Mouse (Mus musculus): ENCODE measurements around the gene Mettl7a2. TPM values are rescaled to one million over a fixed set of nuclear protein-coding genes. Genes with fewer than 3 reads are reported as not detected.
"Not testable (repeated sequence)": the region's sequence is repeated elsewhere in the genome, so short reads cannot be mapped to it uniquely, and the experiment has no call there.

Gene Mettl7a2
- polyA plus RNA-seq, 1 experiment from 2014 or later = not detected

DNA sequence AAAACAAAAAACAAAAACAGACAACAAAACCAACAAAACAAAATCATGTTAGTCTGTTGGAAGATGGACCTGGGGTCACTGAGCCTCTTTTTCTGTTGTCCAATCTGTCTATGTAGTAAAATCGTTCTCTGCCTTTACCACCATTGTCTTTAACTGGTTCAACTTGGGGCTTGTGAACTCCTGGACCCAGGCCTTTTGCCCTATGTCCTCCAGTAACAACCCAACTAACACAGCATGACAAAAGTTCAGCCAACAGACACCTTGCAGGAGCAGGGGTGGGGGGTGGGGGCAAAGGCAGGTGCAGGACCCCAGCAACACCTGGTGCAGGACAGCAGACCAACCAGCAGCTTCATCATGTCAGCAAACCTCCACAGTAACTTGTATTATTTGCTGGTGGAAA, 33.1 kb upstream of the Mettl7a2 start:
- Histone ChIP-seq H3K4me1 (ENCODE audit: control insufficient read depth, insufficient read depth, low read length) (no peaks in the 10 kb centered on the region), H3K27me3 (ENCODE audit: control insufficient read depth, insufficient read depth, low read length) (no peaks in the 10 kb centered on the region), H3K36me3 (ENCODE audit: control insufficient read depth, insufficient read depth, low read length) (no peaks in the 10 kb centered on the region), H3K4me3 (ENCODE audit: low read depth, low read length) (no peak overlapping the region), H3K9ac (ENCODE audit: low read length) (no peak overlapping the region), H3K27ac (ENCODE audit: low read depth, low read length) (no peak overlapping the region), H3K9me3 (ENCODE audit: control insufficient read depth, low read length) (no peaks in the 10 kb centered on the region), H3K4me2 (no peak overlapping the region)
- 85% methylated on average over 1 of the region's 1 CpGs for WGBS
- ATAC-seq (ENCODE audit: low FRiP score) (no peak), DNase-seq (ENCODE audit: low spot score, missing footprints) (no peak)

DNA sequence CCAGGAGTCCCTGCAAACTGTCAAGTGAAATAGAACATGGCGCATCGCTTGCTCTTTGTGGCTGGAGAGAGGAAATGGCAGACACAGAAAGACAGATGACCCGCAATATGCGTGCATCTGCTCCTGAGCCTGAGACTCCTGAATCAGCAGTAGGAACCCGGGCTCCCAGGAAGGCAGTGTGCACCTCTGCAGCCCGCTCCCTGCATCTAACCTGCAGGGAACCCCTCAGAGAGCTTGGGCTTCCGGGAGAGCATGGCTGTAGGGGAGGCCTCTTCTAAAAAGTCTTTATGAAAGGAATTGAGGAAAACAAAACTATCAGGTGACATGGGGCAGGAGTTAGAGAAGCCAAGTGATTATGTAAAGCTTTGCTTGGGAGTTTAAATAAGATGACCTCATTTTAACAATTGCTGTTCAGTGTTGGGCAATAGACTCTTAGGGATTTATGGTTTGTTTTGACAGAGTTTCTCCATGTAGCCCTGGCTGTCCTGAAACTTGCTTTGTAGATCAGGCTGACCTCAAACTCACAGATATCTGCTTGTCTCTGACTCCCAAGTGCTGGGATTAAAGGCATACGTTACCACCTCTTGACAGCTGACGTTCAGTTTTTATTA, 32.6 kb upstream of the Mettl7a2 start:
- Histone ChIP-seq H3K4me1 (ENCODE audit: control insufficient read depth, insufficient read depth, low read length) (no peaks in the 10 kb centered on the region), H3K27ac (ENCODE audit: low read depth, low read length) (no peak overlapping the region), H3K36me3 (ENCODE audit: control insufficient read depth, insufficient read depth, low read length) (no peaks in the 10 kb centered on the region), H3K27me3 (ENCODE audit: control insufficient read depth, insufficient read depth, low read length) (no peaks in the 10 kb centered on the region), H3K4me2 (no peak overlapping the region), H3K9me3 (ENCODE audit: control insufficient read depth, low read length) (no peaks in the 10 kb centered on the region), H3K4me3 (ENCODE audit: low read depth, low read length) (no peak overlapping the region), H3K9ac (ENCODE audit: low read length) (no peak overlapping the region)
- DNase-seq (ENCODE audit: low spot score, missing footprints) = no peak
- no peak for ATAC-seq (ENCODE audit: low FRiP score)
- WGBS = 83% methylated on average over 9 of the region's 9 CpGs

DNA sequence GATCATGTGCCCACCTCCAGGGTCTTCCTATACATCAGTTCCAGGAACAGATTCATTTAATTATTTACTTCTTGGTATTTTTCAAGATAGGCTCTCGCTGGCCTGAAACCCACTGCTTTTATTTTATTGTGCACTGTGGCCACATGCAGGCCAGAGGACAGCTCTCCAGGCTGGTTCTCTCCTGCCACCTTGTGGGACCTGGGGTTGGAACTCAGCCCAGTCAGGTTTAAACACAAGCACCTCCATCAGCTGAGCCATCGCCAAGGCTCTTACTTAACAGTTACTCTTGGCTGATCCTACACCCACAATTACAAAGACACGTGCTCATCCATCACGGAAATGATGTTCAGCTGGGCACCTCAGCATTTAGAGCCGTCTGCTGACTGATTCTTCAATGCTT, 31.9 kb upstream of the Mettl7a2 start:
- 66% methylated on average over 5 of the region's 5 CpGs for WGBS
- Histone ChIP-seq H3K36me3 (ENCODE audit: control insufficient read depth, insufficient read depth, low read length) (no peaks in the 10 kb centered on the region), H3K27ac (ENCODE audit: low read depth, low read length) (no peak overlapping the region), H3K4me1 (ENCODE audit: control insufficient read depth, insufficient read depth, low read length) (no peaks in the 10 kb centered on the region), H3K9me3 (ENCODE audit: control insufficient read depth, low read length) (no peaks in the 10 kb centered on the region), H3K4me2 (no peak overlapping the region), H3K4me3 (ENCODE audit: low read depth, low read length) (no peak overlapping the region), H3K27me3 (ENCODE audit: control insufficient read depth, insufficient read depth, low read length) (no peaks in the 10 kb centered on the region), H3K9ac (ENCODE audit: low read length) (no peak overlapping the region)
- no peak for ATAC-seq (ENCODE audit: low FRiP score)
- no peak for DNase-seq (ENCODE audit: low spot score, missing footprints)

DNA sequence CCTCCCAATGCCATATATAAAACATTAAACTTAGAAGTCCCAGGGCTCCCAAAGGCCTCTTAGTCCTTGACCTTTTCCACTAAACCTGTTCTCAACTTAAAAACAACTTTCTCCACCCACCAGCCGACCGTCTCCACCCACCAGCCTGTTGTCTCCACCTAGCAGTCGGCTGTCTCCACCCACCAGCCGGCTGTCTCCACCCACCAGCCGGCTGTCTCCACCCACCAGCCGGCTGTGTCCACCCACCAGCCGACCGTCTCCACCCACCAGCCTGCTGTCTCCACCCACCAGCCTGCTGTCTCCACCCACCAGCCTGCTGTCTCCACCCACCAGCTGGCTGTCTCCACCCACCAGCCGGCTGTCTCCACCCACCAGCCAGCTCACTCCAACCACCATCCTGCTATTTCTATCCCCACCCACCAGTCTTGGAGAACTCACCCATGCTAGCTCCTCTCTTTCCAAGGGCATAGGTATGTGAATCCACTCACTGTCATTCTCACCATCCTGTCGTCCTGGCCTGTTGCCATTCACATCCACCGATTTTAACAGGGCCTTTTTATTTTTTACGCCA, 28.9 kb upstream of the Mettl7a2 start:
- WGBS = 79% methylated on average over 12 of the region's 12 CpGs

DNA sequence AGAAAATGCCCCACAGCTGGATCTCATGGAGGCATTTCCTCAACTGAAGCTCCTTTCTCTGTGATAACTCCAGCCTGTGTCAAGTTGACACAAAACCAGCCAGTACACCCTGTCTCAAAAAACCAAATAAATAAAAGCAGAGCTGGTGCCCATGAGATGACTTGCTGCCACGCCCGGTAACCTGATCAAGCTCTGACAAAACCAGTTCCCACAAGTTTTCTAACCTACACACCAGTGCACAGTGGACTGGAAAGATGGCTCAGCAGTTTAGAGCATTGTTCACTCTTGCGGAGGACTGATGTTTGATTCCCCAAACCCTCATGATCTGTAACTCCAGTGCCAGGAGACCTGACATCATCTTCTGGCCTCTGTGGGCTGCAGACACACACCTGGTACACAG, 27.8 kb upstream of the Mettl7a2 start:
- H3K9ac ChIP-seq (ENCODE audit: low read length) = no peak overlapping the region
- no peak overlapping the region for H3K4me2 ChIP-seq
- ATAC-seq (ENCODE audit: low FRiP score) (no peak), DNase-seq (ENCODE audit: low spot score, missing footprints) (no peak)
- no peak overlapping the region for H3K27ac ChIP-seq (ENCODE audit: low read depth, low read length)
- H3K36me3 ChIP-seq (ENCODE audit: control insufficient read depth, insufficient read depth, low read length) = no peaks in the 10 kb centered on the region
- H3K4me3 ChIP-seq (ENCODE audit: low read depth, low read length) = no peak overlapping the region
- no peaks in the 10 kb centered on the region for H3K4me1 ChIP-seq (ENCODE audit: control insufficient read depth, insufficient read depth, low read length)
- 96% methylated on average over 3 of the region's 3 CpGs for WGBS
- no peaks in the 10 kb centered on the region for H3K27me3 ChIP-seq (ENCODE audit: control insufficient read depth, insufficient read depth, low read length)
- H3K9me3 ChIP-seq (ENCODE audit: control insufficient read depth, low read length) = no peaks in the 10 kb centered on the region

More for the DNA sequence above, 28.9 kb upstream of the Mettl7a2 start:
- DNase-seq (ENCODE audit: low spot score, missing footprints) (no peak), ATAC-seq (ENCODE audit: low FRiP score) (no peak)
- Histone ChIP-seq H3K4me2 (no peak overlapping the region), H3K27me3 (ENCODE audit: control insufficient read depth, insufficient read depth, low read length) (no peaks in the 10 kb centered on the region), H3K36me3 (ENCODE audit: control insufficient read depth, insufficient read depth, low read length) (no peaks in the 10 kb centered on the region), H3K9me3 (ENCODE audit: control insufficient read depth, low read length) (no peaks in the 10 kb centered on the region), H3K4me1 (ENCODE audit: control insufficient read depth, insufficient read depth, low read length) (no peaks in the 10 kb centered on the region), H3K4me3 (ENCODE audit: low read depth, low read length) (no peak overlapping the region), H3K27ac (ENCODE audit: low read depth, low read length) (no peak overlapping the region), H3K9ac (ENCODE audit: low read length) (no peak overlapping the region)

DNA sequence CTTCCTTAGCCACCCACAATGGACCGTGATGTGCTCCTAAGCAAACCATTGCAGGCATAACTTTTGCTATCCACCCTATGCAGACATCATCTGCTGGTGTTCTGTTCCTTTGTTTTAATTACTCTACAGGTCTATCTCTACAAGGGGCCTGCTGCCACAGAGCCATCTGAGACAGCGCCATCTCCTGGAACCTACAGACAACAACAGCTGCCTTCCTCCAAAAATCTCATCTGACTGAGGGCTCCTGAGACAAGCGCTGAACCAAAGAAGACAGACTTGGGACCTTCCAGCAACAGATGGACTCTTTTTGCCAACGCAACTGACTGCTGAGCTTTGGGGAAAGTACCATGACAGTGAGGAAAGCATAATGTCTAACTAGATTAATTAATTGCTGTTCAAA, 24.9 kb upstream of the Mettl7a2 start:
- H3K27ac ChIP-seq (ENCODE audit: low read depth, low read length); ATAC-seq (ENCODE audit: low FRiP score); DNase-seq (ENCODE audit: low spot score, missing footprints); H3K4me2 ChIP-seq; H3K4me3 ChIP-seq (ENCODE audit: low read depth, low read length); H3K9me3 ChIP-seq (ENCODE audit: control insufficient read depth, low read length); H3K27me3 ChIP-seq (ENCODE audit: control insufficient read depth, insufficient read depth, low read length); H3K4me1 ChIP-seq (ENCODE audit: control insufficient read depth, insufficient read depth, low read length); H3K9ac ChIP-seq (ENCODE audit: low read length); H3K36me3 ChIP-seq (ENCODE audit: control insufficient read depth, insufficient read depth, low read length): not testable (repeated sequence)
- 69% methylated on average over 3 of the region's 4 CpGs for WGBS

DNA sequence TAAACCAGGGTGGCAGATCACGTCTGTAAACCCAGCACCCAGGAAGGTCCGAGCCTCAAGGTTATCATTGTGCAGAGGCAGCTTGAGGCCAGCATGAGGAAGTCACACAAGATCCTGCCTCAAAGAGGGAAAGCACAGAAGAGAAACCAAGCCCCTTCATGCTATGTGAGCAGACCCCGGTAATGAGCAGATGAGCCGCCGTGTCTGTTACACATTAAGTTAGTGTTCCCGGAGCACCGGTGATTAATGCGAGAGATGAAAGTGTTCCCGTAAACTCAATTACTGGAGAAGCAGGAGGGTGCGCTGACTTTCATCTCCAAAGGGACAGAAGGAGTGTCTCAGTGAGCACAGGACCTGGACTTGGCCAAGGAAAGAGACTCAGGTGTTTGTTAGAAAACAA, 23.7 kb upstream of the Mettl7a2 start:
- 86% methylated on average over 10 of the region's 10 CpGs for WGBS
- not testable (repeated sequence) for H3K9ac ChIP-seq (ENCODE audit: low read length)

DNA sequence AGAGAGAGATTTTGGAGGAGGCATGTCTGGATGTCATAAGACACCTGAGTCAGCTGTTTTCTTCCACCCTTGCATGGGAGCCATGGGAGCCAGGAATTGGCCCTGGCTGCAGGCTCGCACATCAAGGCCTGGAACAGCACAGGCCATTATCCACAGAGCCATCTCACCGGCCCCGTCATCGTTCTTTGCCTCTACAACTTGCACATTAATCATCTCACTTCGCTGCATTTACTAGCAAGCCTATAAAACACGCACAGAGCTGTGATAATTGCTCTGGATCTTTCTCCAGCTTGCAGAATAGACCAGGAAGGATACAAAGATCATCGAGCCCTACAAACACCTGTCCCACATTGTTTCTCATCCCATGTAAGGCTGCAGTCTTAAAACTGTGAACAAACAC, 22.3 kb upstream of the Mettl7a2 start:
- H3K27ac ChIP-seq (ENCODE audit: low read depth, low read length) = no peak overlapping the region
- no peak for ATAC-seq (ENCODE audit: low FRiP score)
- H3K4me2 ChIP-seq = no peak overlapping the region
- no peak overlapping the region for H3K9ac ChIP-seq (ENCODE audit: low read length)
- 90% methylated on average over 7 of the region's 7 CpGs for WGBS
- no peaks in the 10 kb centered on the region for H3K36me3 ChIP-seq (ENCODE audit: control insufficient read depth, insufficient read depth, low read length)
- no peak overlapping the region for H3K4me3 ChIP-seq (ENCODE audit: low read depth, low read length)
- no peaks in the 10 kb centered on the region for H3K4me1 ChIP-seq (ENCODE audit: control insufficient read depth, insufficient read depth, low read length)
- no peaks in the 10 kb centered on the region for H3K27me3 ChIP-seq (ENCODE audit: control insufficient read depth, insufficient read depth, low read length)
- H3K9me3 ChIP-seq (ENCODE audit: control insufficient read depth, low read length) = no peaks in the 10 kb centered on the region
- no peak for DNase-seq (ENCODE audit: low spot score, missing footprints)

More for the DNA sequence above, 23.7 kb upstream of the Mettl7a2 start:
- not testable (repeated sequence) for H3K4me3 ChIP-seq (ENCODE audit: low read depth, low read length); ATAC-seq (ENCODE audit: low FRiP score); H3K4me2 ChIP-seq; H3K4me1 ChIP-seq (ENCODE audit: control insufficient read depth, insufficient read depth, low read length); H3K36me3 ChIP-seq (ENCODE audit: control insufficient read depth, insufficient read depth, low read length); H3K9me3 ChIP-seq (ENCODE audit: control insufficient read depth, low read length); DNase-seq (ENCODE audit: low spot score, missing footprints); H3K27me3 ChIP-seq (ENCODE audit: control insufficient read depth, insufficient read depth, low read length); H3K27ac ChIP-seq (ENCODE audit: low read depth, low read length)

DNA sequence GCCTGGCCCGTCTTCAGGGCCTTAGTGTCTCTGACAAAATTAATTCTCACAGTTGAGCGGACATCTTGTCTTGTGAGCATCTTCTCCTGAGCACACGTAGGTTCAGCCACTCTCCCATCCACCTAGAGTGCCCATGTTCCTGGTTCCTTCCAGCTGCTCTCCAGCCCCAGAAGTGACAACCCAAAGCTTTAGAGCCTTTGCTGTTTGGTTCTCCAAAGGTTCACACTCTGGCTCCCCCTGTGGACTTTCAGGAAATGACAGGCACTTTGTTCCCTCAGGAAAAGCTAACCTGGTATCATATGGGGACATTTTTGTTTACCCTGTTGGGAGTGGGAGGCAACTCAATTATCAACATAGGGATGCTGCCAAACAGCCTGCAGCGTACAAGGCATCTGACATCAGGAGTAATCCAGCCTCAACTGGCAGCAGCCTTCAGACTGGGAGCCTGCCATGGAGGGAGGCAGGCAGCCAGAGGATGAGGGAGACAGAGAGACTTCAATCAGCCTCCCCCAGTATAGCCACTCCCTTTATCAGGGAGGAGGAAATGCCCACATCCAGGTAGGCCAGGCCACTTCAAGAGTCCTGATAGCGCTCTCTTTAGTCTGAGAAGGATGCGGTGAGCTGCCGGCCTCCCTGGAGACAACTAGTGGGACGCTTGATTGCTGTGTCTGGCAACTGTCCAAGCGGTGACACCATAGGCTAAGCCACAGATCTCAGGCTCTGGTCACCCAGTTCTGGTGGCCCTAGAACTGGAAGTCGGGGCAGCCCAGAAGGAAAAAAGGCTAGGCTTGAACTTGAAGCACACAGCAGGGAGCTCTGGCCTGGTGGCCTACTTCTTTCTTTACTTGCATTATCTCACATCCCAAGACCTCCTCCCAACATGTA, 20.7 kb upstream of the Mettl7a2 start:
- not testable (repeated sequence) for H3K4me3 ChIP-seq (ENCODE audit: low read depth, low read length); H3K27ac ChIP-seq (ENCODE audit: low read depth, low read length); H3K9me3 ChIP-seq (ENCODE audit: control insufficient read depth, low read length); H3K4me2 ChIP-seq; H3K9ac ChIP-seq (ENCODE audit: low read length); DNase-seq (ENCODE audit: low spot score, missing footprints); H3K4me1 ChIP-seq (ENCODE audit: control insufficient read depth, insufficient read depth, low read length); ATAC-seq (ENCODE audit: low FRiP score); H3K36me3 ChIP-seq (ENCODE audit: control insufficient read depth, insufficient read depth, low read length); H3K27me3 ChIP-seq (ENCODE audit: control insufficient read depth, insufficient read depth, low read length)
- WGBS = 37% methylated on average over 2 of the region's 10 CpGs

Measured in midbrain, embryonic 11.5 days (tissue).